Mouse (Mus musculus): ENCODE data around the gene Klhl40.

- no peak for TF ChIP-seq EP300 (IDR thresholded peaks at IDR 0.05; ENCODE audit: low read depth)
- TF ChIP-seq CTCF (IDR thresholded peaks at IDR 0.05; ENCODE audit: low read depth): no peak
Measured at GRCm38 (mm10) chr9:121786359-121786758, 9.0 kb downstream of the Klhl40 start.

Data from heart, postnatal 0 days (tissue).